Mouse (Mus musculus) midbrain, embryonic 14.5 days (tissue): ENCODE measurements around the gene Cryab. TPM values are rescaled to one million over a fixed set of nuclear protein-coding genes. Genes with fewer than 3 reads are reported as not detected.

Experiments
- ATAC-seq: fragments of 200-750 bp; cut with Nextera tagmentation; 2 replicates; pipeline ENCODE4 v1.8.0; 2017; ENCODE audit warnings: moderate number of reproducible peaks, moderate library complexity; ENCODE audit not compliant: low FRiP score, low TSS enrichment
- DNase-seq: peaks from one replicate; pipeline ENCODE4 v3.0.0-alpha.2; 2015
- H3K27ac ChIP-seq: fragments of 300-500 bp; sonication (generic); replicated peaks from 2 replicates; pipeline ENCODE4 v1.5.1; 2014; ENCODE audit warnings: mild to moderate bottlenecking, low read depth, low read length, moderate library complexity
- H3K27me3 ChIP-seq: fragments of 300-500 bp; sonication (generic); 2 replicates; pipeline ENCODE4 v1.6.1; 2014; ENCODE audit warnings: low read length, control low read depth, mixed read lengths; ENCODE audit not compliant: control insufficient read depth, insufficient read depth
- H3K36me3 ChIP-seq: fragments of 300-500 bp; sonication (generic); 2 replicates; pipeline ENCODE4 v1.6.1; 2014; ENCODE audit warnings: low read length, control low read depth; ENCODE audit not compliant: control insufficient read depth, insufficient read depth
- H3K4me1 ChIP-seq: fragments of 300-500 bp; sonication (generic); 2 replicates; pipeline ENCODE4 v1.6.1; 2014; ENCODE audit warnings: mild to moderate bottlenecking, antibody characterized with exemption, low read length, control low read depth; ENCODE audit not compliant: control insufficient read depth, insufficient read depth
- H3K4me2 ChIP-seq: fragments of 300-500 bp; sonication (generic); 2 replicates; pipeline ENCODE4 v1.6.1; 2014; ENCODE audit warnings: mild to moderate bottlenecking, low read length, moderate library complexity
- H3K4me3 ChIP-seq: fragments of 300-500 bp; sonication (generic); replicated peaks from 2 replicates; pipeline ENCODE4 v1.5.1; 2014; ENCODE audit warnings: low read depth, low read length
- H3K9ac ChIP-seq: fragments of 300-500 bp; sonication (generic); replicated peaks from 2 replicates; pipeline ENCODE4 v1.6.1; 2014; ENCODE audit warnings: mild to moderate bottlenecking, low read length, moderate library complexity
- H3K9me3 ChIP-seq: fragments of 300-500 bp; sonication (generic); 2 replicates; pipeline ENCODE4 v1.6.1; 2016; ENCODE audit warnings: low read length, control low read depth, mixed read lengths; ENCODE audit not compliant: control insufficient read depth
- WGBS: fragments of 180-500 bp; shearing (Covaris S2); extraction: QIAGEN DNeasy Blood & Tissue Kit; methylation state at CpG from one replicate; pipeline ENCODE4 v1.1.7; 2014; 5-methylcytosine and 5-hydroxymethylcytosine counted together
- polyA plus RNA-seq: library from polyadenylated mRNA; unstranded; fragments of >200 nt; fragmentation: Nextera tagmentation; extraction: Ambion mirVana; gene quantifications from 2 replicates; pipeline ENCODE4 v1.2.1, GENCODE M21; 2014

Gene Cryab
- polyA plus RNA-seq, 1 experiment from 2014 or later, result 3.7 TPM

GRCm38 (mm10) chr9:50774026-50774462 is 22.9 kb downstream of the Cryab start:
- Histone ChIP-seq H3K4me3 (peak overlapping the region; percentile 92), H3K9ac (peak overlapping the region; percentile 29; the same call in 1 of the 2 replicates), H3K27ac (peak overlapping the region; percentile 90; the same call in 1 of the 2 replicates)

GRCm38 (mm10) chr9:50774991-50775612 is 24.0 kb downstream of the Cryab start, which contains the start of the genes Alg9 and 1110032A03Rik:
Gene Alg9 (plus strand): TSS chr9:50775019.
Gene 1110032A03Rik (minus strand): TSS chr9:50775520.
- peak; percentile 93 for DNase-seq
- Histone ChIP-seq H3K9me3 (no peaks in the 10 kb centered on the region), H3K27ac (peak within 1 kb of the TSS; percentile 90), H3K4me2 (peak within 1 kb of the TSS; percentile 81), H3K9ac (peak within 1 kb of the TSS; percentile 90), H3K27me3 (no peaks in the 10 kb centered on the region), H3K4me1 (peaks cover 22% of the 10 kb centered on the region), H3K36me3 (peaks cover 40% of the 10 kb centered on the region), H3K4me3 (peak within 1 kb of the TSS; percentile 92)
- under 1% methylated on average over 39 of the region's 51 CpGs for WGBS
- ATAC-seq, result peak; percentile 78

More at GRCm38 (mm10) chr9:50774026-50774462, 22.9 kb downstream of the Cryab start:
- Histone ChIP-seq H3K4me1 (peaks cover 24% of the 10 kb centered on the region), H3K36me3 (peaks cover 30% of the 10 kb centered on the region), H3K27me3 (no peaks in the 10 kb centered on the region), H3K4me2 (peak overlapping the region; percentile 81), H3K9me3 (no peaks in the 10 kb centered on the region)
- DNase-seq (no peak), ATAC-seq (no peak)
- 79% methylated on average over 4 of the region's 4 CpGs for WGBS

- Histone ChIP-seq H3K27ac (peak overlapping the region; percentile 90), H3K27me3 (no peaks in the 10 kb centered on the region), H3K4me3 (peak overlapping the region; percentile 92), H3K9ac (peak overlapping the region; percentile 90), H3K9me3 (no peaks in the 10 kb centered on the region), H3K36me3 (peaks cover 45% of the 10 kb centered on the region), H3K4me1 (peaks cover 22% of the 10 kb centered on the region), H3K4me2 (peak overlapping the region; percentile 81)
- under 1% methylated on average over 28 of the region's 30 CpGs for WGBS
- ATAC-seq (peak; percentile 70), DNase-seq (peak; percentile 53)
These were observed 24.6 kb downstream of the Cryab start for GRCm38 (mm10) chr9:50775662-50776126.

GRCm38 (mm10) chr9:50776162-50776760 is 25.1 kb downstream of the Cryab start:
- ATAC-seq, result no peak
- peaks cover 22% of the 10 kb centered on the region for H3K4me1 ChIP-seq

GRCm38 (mm10) chr9:50782155-50782554 is 31.0 kb downstream of the Cryab start:
- H3K9ac ChIP-seq, result no peak overlapping the region
- no peak overlapping the region for H3K4me3 ChIP-seq
- DNase-seq, result peak; percentile 24
- no peak overlapping the region for H3K4me2 ChIP-seq
- no peaks in the 10 kb centered on the region for H3K4me1 ChIP-seq
- H3K9me3 ChIP-seq, result no peaks in the 10 kb centered on the region
- H3K36me3 ChIP-seq, result peaks cover 92% of the 10 kb centered on the region
- WGBS, result 62% methylated on average over 2 of the region's 2 CpGs
- H3K27ac ChIP-seq, result no peak overlapping the region
- H3K27me3 ChIP-seq, result no peaks in the 10 kb centered on the region
- no peak for ATAC-seq

More at GRCm38 (mm10) chr9:50776162-50776760, 25.1 kb downstream of the Cryab start:
- H3K4me2 ChIP-seq, result peak overlapping the region; percentile 81
- H3K4me3 ChIP-seq, result peak overlapping the region; percentile 92
- H3K9me3 ChIP-seq, result no peaks in the 10 kb centered on the region
- H3K27ac ChIP-seq, result peak overlapping the region; percentile 90
- peaks cover 48% of the 10 kb centered on the region for H3K36me3 ChIP-seq
- no peaks in the 10 kb centered on the region for H3K27me3 ChIP-seq
- no peak for DNase-seq
- H3K9ac ChIP-seq, result peak overlapping the region; percentile 90
- WGBS, result 69% methylated on average over 11 of the region's 11 CpGs

GRCm38 (mm10) chr9:50795266-50795665 is 44.1 kb downstream of the Cryab start:
- no peaks in the 10 kb centered on the region for H3K4me1 ChIP-seq
- no peak overlapping the region for H3K9ac ChIP-seq
- peaks cover 63% of the 10 kb centered on the region for H3K36me3 ChIP-seq
- no peaks in the 10 kb centered on the region for H3K27me3 ChIP-seq
- no peak overlapping the region for H3K27ac ChIP-seq
- ATAC-seq (no peak), DNase-seq (no peak)
- no peak overlapping the region for H3K4me2 ChIP-seq
- H3K9me3 ChIP-seq, result no peaks in the 10 kb centered on the region
- H3K4me3 ChIP-seq, result no peak overlapping the region
- 93% methylated on average over 3 of the region's 3 CpGs for WGBS

- no peak for ATAC-seq
- Histone ChIP-seq H3K27me3 (no peaks in the 10 kb centered on the region), H3K4me1 (no peaks in the 10 kb centered on the region), H3K27ac (no peak overlapping the region), H3K9me3 (no peaks in the 10 kb centered on the region), H3K36me3 (peaks cover 65% of the 10 kb centered on the region), H3K4me3 (no peak overlapping the region), H3K4me2 (no peak overlapping the region), H3K9ac (no peak overlapping the region)
- 93% methylated on average over 8 of the region's 8 CpGs for WGBS
- DNase-seq, result no peak
These were observed 45.7 kb downstream of the Cryab start for GRCm38 (mm10) chr9:50796776-50797175.

- Histone ChIP-seq H3K4me2 (no peak overlapping the region), H3K36me3 (peaks cover 65% of the 10 kb centered on the region)
- DNase-seq, result no peak
These were observed 46.5 kb downstream of the Cryab start for GRCm38 (mm10) chr9:50797641-50798040.

More at GRCm38 (mm10) chr9:50797641-50798040, 46.5 kb downstream of the Cryab start:
- Histone ChIP-seq H3K27me3 (no peaks in the 10 kb centered on the region), H3K27ac (no peak overlapping the region), H3K4me3 (no peak overlapping the region), H3K4me1 (no peaks in the 10 kb centered on the region), H3K9me3 (no peaks in the 10 kb centered on the region), H3K9ac (no peak overlapping the region)
- no peak for ATAC-seq
- WGBS, result 95% methylated on average over 7 of the region's 7 CpGs
